Mouse (Mus musculus) bone marrow macrophage, adult 2 months (primary cell): ENCODE results near the gene Bnipl.

Experiments used
- CTCF ChIP-seq: IDR thresholded peaks from 2 replicates; pipeline ENCODE4 v1.5.1; 2012; ENCODE audit warnings: low read depth, mild to moderate bottlenecking, low read length, moderate library complexity
- POLR2A ChIP-seq: IDR thresholded peaks from 2 replicates; pipeline ENCODE4 v1.6.1; 2012; ENCODE audit warnings: mild to moderate bottlenecking, low read depth, low read length, borderline replicate concordance

GRCm38 (mm10) chr3:95291041-95291440, 40.0 kb upstream of the Bnipl start:
- TF ChIP-seq CTCF, result no peak
- TF ChIP-seq POLR2A, result no peak
